Comparison of ENCODE assay signal across 7 mouse cellular contexts in genomic region chr7:135597006-135597405, GRCm38 (mm10). TPM values are rescaled to one million over a fixed set of nuclear protein-coding genes. Genes with fewer than 3 reads are reported as not detected.
DNase-seq lines count a peak whose midpoint lies in the region; ATAC-seq and TF ChIP-seq lines count a peak whose summit lies in the region.

No protein-coding gene starts in this region.

- H3K9me3 ChIP-seq in kidney, embryonic 15.5 days (replicated peaks) = no peaks in the 10 kb centered on the region
- H3K9me3 ChIP-seq in forebrain, embryonic 14.5 days (replicated peaks; ENCODE audit: control insufficient read depth, low read length) = no peaks in the 10 kb centered on the region
- H3K9me3 ChIP-seq in liver, embryonic 14.5 days (ENCODE audit: control insufficient read depth, low read length) = no peaks in the 10 kb centered on the region

- H3K4me1 ChIP-seq in kidney, embryonic 15.5 days = peaks cover 43% of the 10 kb centered on the region
- peaks cover 30% of the 10 kb centered on the region for H3K4me1 ChIP-seq in bone marrow, adult 2 months (ENCODE audit: control insufficient read depth, insufficient read depth, low read length)
- H3K4me1 ChIP-seq in forebrain, embryonic 14.5 days (ENCODE audit: control insufficient read depth, insufficient read depth, low read length) = peaks cover 7% of the 10 kb centered on the region; the same call in 1 of the 2 replicates
- H3K4me1 ChIP-seq in liver, embryonic 14.5 days (replicated peaks; ENCODE audit: control insufficient read depth in 2 of 2, insufficient read depth in 2 of 2, low read length in 1 of 2) = peaks cover 68 to 88% of the 10 kb centered on the region in 2 experiments

- H3K4me2 ChIP-seq in kidney, embryonic 15.5 days = 0 out of 2 replicates have a peak overlapping the region, but pooled peaks have one; percentile 4
- H3K4me2 ChIP-seq in forebrain, embryonic 14.5 days (ENCODE audit: low read length) = no peak overlapping the region
- H3K4me2 ChIP-seq in liver, embryonic 14.5 days (ENCODE audit: low read depth) = peak overlapping the region; percentile 52

- H3K4me3 ChIP-seq in kidney, embryonic 15.5 days (replicated peaks) = no peak overlapping the region
- no peak overlapping the region for H3K4me3 ChIP-seq in bone marrow, adult 2 months (replicated peaks; ENCODE audit: control insufficient read depth, low read depth, low read length)
- no peak overlapping the region for H3K4me3 ChIP-seq in forebrain, embryonic 14.5 days (ENCODE audit: low read depth, low read length)
- no peak overlapping the region; a peak in 1 of 4 replicates for H3K4me3 ChIP-seq in liver, embryonic 14.5 days (ENCODE audit: insufficient read depth in 1 of 2, low read depth in 2 of 2, low read length in 2 of 2)

- TF ChIP-seq EP300 in liver, embryonic 14.5 days (IDR thresholded peaks at IDR 0.05; ENCODE audit: low read depth) = peak; percentile 39; the same call in 1 of the 2 replicates

- no peak overlapping the region for H3K9ac ChIP-seq in kidney, embryonic 15.5 days
- no peak overlapping the region for H3K9ac ChIP-seq in forebrain, embryonic 14.5 days (ENCODE audit: low read length)
- H3K9ac ChIP-seq in liver, embryonic 14.5 days (replicated peaks) = no peak overlapping the region; the same call in 1 of the 2 replicates

- no peak for TF ChIP-seq CTCF in bone marrow, adult 2 months (IDR thresholded peaks at IDR 0.05; ENCODE audit: control insufficient read depth, insufficient read depth, low read length)
- TF ChIP-seq CTCF in liver, embryonic 14.5 days (IDR thresholded peaks at IDR 0.05; ENCODE audit: low read depth) = no peak

- no peak for DNase-seq in kidney, adult 9 months
- DNase-seq in forebrain, embryonic 14.5 days (ENCODE audit: low spot score) = peak; percentile 67
- no peak for DNase-seq in liver, embryonic 14.5 days (ENCODE audit: low read depth in 3 of 3, low spot score in 3 of 3)
- DNase-seq in layer of hippocampus, adult 9-11 months = no peak
- no peak for DNase-seq in yolk sac, embryonic 10.5 days (ENCODE audit: low spot score)

- 0 out of 2 replicates have a peak, but pooled peaks have one; percentile 40 for ATAC-seq in kidney, embryonic 15.5 days (replicated peaks; ENCODE audit: low FRiP score)
- peak; percentile 66; the same call in 1 of the 2 replicates for ATAC-seq in forebrain, embryonic 14.5 days
- ATAC-seq in liver, embryonic 14.5 days (ENCODE audit: insufficient read depth) = peak; percentile 55

- TF ChIP-seq POLR2A in bone marrow, adult 2 months (IDR thresholded peaks at IDR 0.05; ENCODE audit: borderline replicate concordance, control insufficient read depth, low read depth, low read length) = no peak

- H3K27ac ChIP-seq in kidney, embryonic 15.5 days = no peak overlapping the region
- H3K27ac ChIP-seq in bone marrow, adult 2 months (ENCODE audit: control insufficient read depth, insufficient read depth, low read depth, low read length, poor library complexity) = peak overlapping the region; percentile 22
- H3K27ac ChIP-seq in forebrain, embryonic 14.5 days (ENCODE audit: low read depth, low read length) = 0 out of 2 replicates have a peak overlapping the region, but pooled peaks have one; percentile 14
- peak overlapping the region; percentile 28 for H3K27ac ChIP-seq in liver, embryonic 14.5 days

- H3K27me3 ChIP-seq in kidney, embryonic 15.5 days = no peaks in the 10 kb centered on the region
- no peaks in the 10 kb centered on the region for H3K27me3 ChIP-seq in forebrain, embryonic 14.5 days (replicated peaks; ENCODE audit: control insufficient read depth, insufficient read depth, low read length)
- no peaks in the 10 kb centered on the region for H3K27me3 ChIP-seq in liver, embryonic 14.5 days (ENCODE audit: control insufficient read depth, insufficient read depth, low read length)

- no peaks in the 10 kb centered on the region for H3K36me3 ChIP-seq in kidney, embryonic 15.5 days
- H3K36me3 ChIP-seq in forebrain, embryonic 14.5 days (ENCODE audit: control insufficient read depth, insufficient read depth, low read length) = no peaks in the 10 kb centered on the region
- no peaks in the 10 kb centered on the region for H3K36me3 ChIP-seq in liver, embryonic 14.5 days (replicated peaks; ENCODE audit: control insufficient read depth, insufficient read depth, low read depth)

- 38% methylated on average over 9 of the region's 9 CpGs for WGBS in kidney, embryonic 15.5 days
- WGBS in bone marrow, adult 2 months = 7% methylated on average over 9 of the region's 9 CpGs
- WGBS in forebrain, embryonic 14.5 days = 52% methylated on average over 9 of the region's 9 CpGs
- WGBS in liver, embryonic 14.5 days (ENCODE audit: insufficient replicate concordance) = 6% methylated on average over 9 of the region's 9 CpGs

RNA-seq across cellular contexts. Expression of gene Ptpre, which starts 59.7 kb away (rescaled TPM):
- polyA plus RNA-seq in kidney, embryonic 15.5 days (2015; fragmentation: Nextera tagmentation; extraction: Ambion mirVana) = 1.6 TPM in 2 replicates
- 10.8 and 27.7 TPM in 2 replicates for polyA plus RNA-seq in bone marrow, adult 2 months (2011; ENCODE audit: insufficient read depth, insufficient read length, low replicate concordance, missing spikeins)
- 1.9 and 2.5 TPM in 2 replicates for polyA plus RNA-seq in forebrain, embryonic 14.5 days (2014; fragmentation: Nextera tagmentation; extraction: Ambion mirVana)
- polyA plus RNA-seq in liver, embryonic 14.5 days (2012; rRNA removed) = 1.5 and 1.9 TPM in 2 replicates
- 1.7 and 1.8 TPM in 2 replicates for polyA plus RNA-seq in liver, embryonic 14.5 days (2014; fragmentation: Nextera tagmentation; extraction: Ambion mirVana)
